Comparison of ENCODE assay signal across 30 mouse cellular contexts in the genomic region with DNA sequence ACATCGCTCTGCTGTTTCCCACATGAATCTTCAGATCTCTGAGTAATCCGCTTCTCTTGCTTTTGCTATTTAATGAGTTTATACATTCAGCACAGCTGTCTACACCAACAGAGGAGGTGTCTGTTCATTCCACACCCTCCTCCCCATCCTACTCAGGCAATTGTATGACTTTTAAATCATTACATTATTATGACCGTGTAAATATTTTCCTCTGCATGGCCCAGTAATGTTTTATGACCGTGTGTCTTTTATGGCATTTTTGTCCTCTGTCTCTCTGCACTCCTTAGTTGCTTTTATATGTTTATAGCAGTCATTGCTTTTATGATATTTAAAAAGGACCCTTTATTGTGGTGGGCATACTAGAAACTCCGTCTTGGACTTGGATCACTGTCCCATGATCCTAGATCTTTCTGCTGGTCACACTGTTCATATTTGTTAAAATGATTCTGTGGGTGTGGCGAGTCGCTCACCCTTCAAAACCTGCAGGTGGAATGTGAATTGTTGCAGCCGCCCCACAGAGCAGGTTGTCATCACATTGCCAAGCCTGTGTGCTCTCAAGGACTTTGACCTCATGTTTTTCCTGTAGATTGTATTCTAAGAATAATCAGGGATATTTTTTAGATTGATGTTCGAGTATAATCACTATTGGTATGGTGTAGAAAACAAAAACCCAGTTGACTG. TPM values are rescaled to one million over a fixed set of nuclear protein-coding genes. Genes with fewer than 3 reads are reported as not detected.
A peak's percentile ranks its signal among the peaks of the same experiment; 100 is the strongest.
DNase-seq lines count a peak whose midpoint lies in the region; ATAC-seq and TF ChIP-seq lines count a peak whose summit lies in the region.
"Had no signal": no experiment of that assay in that cellular context is flagged by ENCODE, and none has a peak within 500 bp of the region (broad histone marks: within the 10 kb centered on the region; RNA-seq: fewer than 3 reads in every experiment).

No protein-coding gene starts in this region.

- DNase-seq in heart, adult 18-20 months = no peak
- DNase-seq in kidney, adult 2 months = peak; percentile 57
- peak; percentile 30 for DNase-seq in brain, adult 2 months (ENCODE audit: low read depth, low spot score)
- DNase-seq in layer of hippocampus, adult 9-10 months (ENCODE audit: low spot score) = no peak
- DNase-seq: adrenal gland, postnatal 14 days; cerebellum, adult 11-12 months; cerebellum, postnatal 10 days; gastrocnemius, postnatal 25 days; lung, adult 18-20 months; lung, postnatal 4 days; right cerebral cortex, postnatal 4 days; thymus, adult 18-20 months; thymus, postnatal 25 days had no signal

- no peak overlapping the region for H3K9ac ChIP-seq in heart, embryonic 14.5 days (ENCODE audit: low read length)
- no peak overlapping the region for H3K9ac ChIP-seq in kidney, embryonic 16.5 days (replicated peaks; ENCODE audit: low read length)
- no peak overlapping the region for H3K9ac ChIP-seq in intestine, embryonic 16.5 days (ENCODE audit: low read depth, low read length)
- H3K9ac ChIP-seq: embryonic facial prominence, embryonic 13.5 days; forebrain, embryonic 15.5 days; hindbrain, embryonic 15.5 days; midbrain, embryonic 13.5 days; neural tube, embryonic 13.5 days had no signal

- peak overlapping the region; percentile 12 to 46; a peak in 3 of 4 replicates for H3K27ac ChIP-seq in heart, embryonic 14.5 days (replicated peaks in 1 of 2; ENCODE audit: control insufficient read depth in 1 of 2, insufficient read depth in 1 of 2, low read depth in 2 of 2, low read length in 2 of 2)
- H3K27ac ChIP-seq in kidney, adult 2 months (ENCODE audit: insufficient read depth, low read depth, low read length) = no peak overlapping the region
- no peak overlapping the region for H3K27ac ChIP-seq in kidney, embryonic 16.5 days (ENCODE audit: low read length)
- H3K27ac ChIP-seq in intestine, embryonic 16.5 days (ENCODE audit: low read length) = no peak overlapping the region; the same call in none of the 2 replicates
- H3K27ac ChIP-seq: embryonic facial prominence, embryonic 13.5 days; forebrain, embryonic 10.5 days; forebrain, embryonic 15.5 days; hindbrain, embryonic 10.5 days; hindbrain, embryonic 15.5 days; midbrain, embryonic 13.5 days; neural tube, embryonic 13.5 days; stomach, postnatal 0 days had no signal

- no peak for ATAC-seq in heart, embryonic 14.5 days (ENCODE audit: insufficient number of reproducible peaks, insufficient read depth, low FRiP score, low read depth)
- no peak for ATAC-seq in kidney, embryonic 16.5 days (ENCODE audit: low FRiP score, low TSS enrichment)
- peak; percentile 94 for ATAC-seq in intestine, embryonic 16.5 days
- ATAC-seq: forebrain, embryonic 15.5 days; inflammation-experienced regulatory T-cells, adult 6 months; lung, postnatal 0 days; midbrain, embryonic 13.5 days; Patski had no signal

- no peak for TF ChIP-seq POLR2A in kidney, adult 2 months (IDR thresholded peaks at IDR 0.05; ENCODE audit: low read depth, low read length)

- H3K9me3 ChIP-seq in heart, embryonic 14.5 days (ENCODE audit: control insufficient read depth, low read length) = no peaks in the 10 kb centered on the region
- H3K9me3 ChIP-seq in kidney, embryonic 16.5 days (ENCODE audit: low read length) = no peaks in the 10 kb centered on the region
- H3K9me3 ChIP-seq in intestine, embryonic 16.5 days (ENCODE audit: control insufficient read depth, low read length) = no peaks in the 10 kb centered on the region
- H3K9me3 ChIP-seq: embryonic facial prominence, embryonic 13.5 days; forebrain, embryonic 10.5 days; forebrain, embryonic 15.5 days; hindbrain, embryonic 10.5 days; hindbrain, embryonic 15.5 days; midbrain, embryonic 13.5 days; neural tube, embryonic 13.5 days had no signal

- H3K27me3 ChIP-seq in heart, embryonic 14.5 days (ENCODE audit: control insufficient read depth, insufficient read depth, low read length) = no peaks in the 10 kb centered on the region
- H3K27me3 ChIP-seq in kidney, adult 2 months (replicated peaks; ENCODE audit: control insufficient read depth, insufficient read depth, low read length) = no peaks in the 10 kb centered on the region
- H3K27me3 ChIP-seq in kidney, embryonic 16.5 days (ENCODE audit: insufficient read depth, low read length) = no peaks in the 10 kb centered on the region
- no peaks in the 10 kb centered on the region for H3K27me3 ChIP-seq in intestine, embryonic 16.5 days (replicated peaks; ENCODE audit: control insufficient read depth, insufficient read depth, low read length)
- H3K27me3 ChIP-seq: embryonic facial prominence, embryonic 13.5 days; forebrain, embryonic 15.5 days; hindbrain, embryonic 15.5 days; midbrain, embryonic 13.5 days; neural tube, embryonic 13.5 days; Patski had no signal

- no peak for TF ChIP-seq CTCF in kidney, adult 2 months (conservative IDR thresholded peaks at IDR 0.05; ENCODE audit: insufficient read depth, insufficient read length, low read depth, low read length)

- H3K36me3 ChIP-seq in heart, embryonic 14.5 days (ENCODE audit: control insufficient read depth, insufficient read depth, low read length) = no peaks in the 10 kb centered on the region
- H3K36me3 ChIP-seq in kidney, adult 2 months (ENCODE audit: control insufficient read depth, insufficient read depth, low read length) = no peaks in the 10 kb centered on the region
- no peaks in the 10 kb centered on the region for H3K36me3 ChIP-seq in kidney, embryonic 16.5 days (ENCODE audit: insufficient read depth, low read length)
- H3K36me3 ChIP-seq in intestine, embryonic 16.5 days (ENCODE audit: control insufficient read depth, insufficient read depth, low read length) = no peaks in the 10 kb centered on the region
- H3K36me3 ChIP-seq: embryonic facial prominence, embryonic 13.5 days; forebrain, embryonic 10.5 days; forebrain, embryonic 15.5 days; hindbrain, embryonic 10.5 days; hindbrain, embryonic 15.5 days; midbrain, embryonic 13.5 days; neural tube, embryonic 13.5 days had no signal

- WGBS in heart, embryonic 14.5 days = 48% methylated on average over 9 of the region's 9 CpGs
- 59% methylated on average over 9 of the region's 9 CpGs for WGBS in kidney, adult 2 months
- 67% methylated on average over 9 of the region's 9 CpGs for WGBS in kidney, embryonic 16.5 days
- WGBS in intestine, embryonic 16.5 days = 47% methylated on average over 9 of the region's 9 CpGs

- peaks cover 0 to 18% of the 10 kb centered on the region in 2 experiments; a peak in 3 of 4 replicates for H3K4me1 ChIP-seq in heart, embryonic 14.5 days (ENCODE audit: control insufficient read depth in 2 of 2, insufficient read depth in 2 of 2, low read length in 2 of 2)
- peaks cover 9% of the 10 kb centered on the region; the same call in 1 of the 2 replicates for H3K4me1 ChIP-seq in kidney, adult 2 months (ENCODE audit: control insufficient read depth, insufficient read depth, low read length)
- no peaks in the 10 kb centered on the region for H3K4me1 ChIP-seq in kidney, embryonic 16.5 days (ENCODE audit: insufficient read depth, low read length)
- H3K4me1 ChIP-seq in intestine, embryonic 16.5 days (ENCODE audit: control insufficient read depth, insufficient read depth, low read length) = no peaks in the 10 kb centered on the region
- H3K4me1 ChIP-seq: embryonic facial prominence, embryonic 13.5 days; forebrain, embryonic 10.5 days; forebrain, embryonic 15.5 days; hindbrain, embryonic 10.5 days; hindbrain, embryonic 15.5 days; midbrain, embryonic 13.5 days; neural tube, embryonic 13.5 days had no signal

- no peak overlapping the region for H3K4me3 ChIP-seq in heart, embryonic 14.5 days (ENCODE audit: control insufficient read depth in 1 of 2, insufficient read depth in 1 of 2, low read depth in 1 of 2, low read length in 2 of 2)
- no peak overlapping the region for H3K4me3 ChIP-seq in kidney, adult 2 months (ENCODE audit: insufficient read depth, low read depth, low read length)
- no peak overlapping the region for H3K4me3 ChIP-seq in kidney, embryonic 16.5 days (ENCODE audit: low read length)
- H3K4me3 ChIP-seq in intestine, embryonic 16.5 days (ENCODE audit: low read length) = no peak overlapping the region
- H3K4me3 ChIP-seq: embryonic facial prominence, embryonic 13.5 days; forebrain, embryonic 10.5 days; forebrain, embryonic 15.5 days; hindbrain, embryonic 10.5 days; hindbrain, embryonic 15.5 days; midbrain, embryonic 13.5 days; neural tube, embryonic 13.5 days had no signal

- H3K4me2 ChIP-seq in heart, embryonic 14.5 days (ENCODE audit: low read length) = peak overlapping the region; percentile 26; the same call in 1 of the 2 replicates
- no peak overlapping the region for H3K4me2 ChIP-seq in kidney, embryonic 16.5 days (replicated peaks; ENCODE audit: low read depth, low read length)
- H3K4me2 ChIP-seq in intestine, embryonic 16.5 days (ENCODE audit: low read depth, low read length) = 0 out of 2 replicates have a peak overlapping the region, but pooled peaks have one; percentile 22
- H3K4me2 ChIP-seq: embryonic facial prominence, embryonic 13.5 days; forebrain, embryonic 15.5 days; heart, embryonic 11.5 days; hindbrain, embryonic 15.5 days; liver, embryonic 11.5 days; midbrain, embryonic 13.5 days; neural tube, embryonic 13.5 days had no signal

RNA-seq across cellular contexts. Expression of gene Edn1, which starts 24.4 kb away (rescaled TPM):
- polyA plus RNA-seq in heart, embryonic 14.5 days (2014; fragmentation: Nextera tagmentation; extraction: Ambion mirVana) = 7.5 and 9.8 TPM in 2 replicates
- total RNA-seq in heart, adult 18-20 months (2021) = 1 to 10 TPM; 2.4 to 3.3 TPM
- polyA plus RNA-seq in kidney, adult 2 months (2012; rRNA removed) = 1.5 and 1.9 TPM in 2 replicates
- 2.4 and 3.7 TPM in 2 replicates for polyA plus RNA-seq in kidney, embryonic 16.5 days (2015; fragmentation: Nextera tagmentation; extraction: Ambion mirVana)
- 5.7 and 6.3 TPM in 2 replicates for polyA plus RNA-seq in intestine, embryonic 16.5 days (2015; fragmentation: Nextera tagmentation; extraction: Ambion mirVana)
- total RNA-seq: MEL had no signal
- polyA plus RNA-seq: inflammation-experienced regulatory T-cells, adult 6 months had no signal

Comparison
In these comparisons a context has a peak if more than half of its experiments do, and no peak if none do; other contexts are left out.
1. H3K27ac ChIP-seq: peak in heart, embryonic 14.5 days (2 of 2); none in kidney, adult 2 months (single experiment), kidney, embryonic 16.5 days (single experiment) and intestine, embryonic 16.5 days (single experiment).
2. DNase-seq: peak in kidney, adult 2 months (single experiment) and brain, adult 2 months (single experiment); none in heart, adult 18-20 months (0 of 2) and layer of hippocampus, adult 9-10 months (single experiment).